Mouse (Mus musculus) heart, embryonic 12.5 days (tissue): ENCODE results near the gene Apoe. TPM values are rescaled to one million over a fixed set of nuclear protein-coding genes. Genes with fewer than 3 reads are reported as not detected.

Experiments
- ATAC-seq: fragments of 200-750 bp; cut with Nextera tagmentation; 2 replicates; pipeline ENCODE4 v1.8.0; 2017; ENCODE audit warnings: moderate TSS enrichment, moderate library complexity; ENCODE audit not compliant: insufficient number of reproducible peaks, low FRiP score
- H3K27ac ChIP-seq: fragments of 300-500 bp; sonication (generic); 2 replicates; pipeline ENCODE4 v1.5.1; 2016; ENCODE audit warnings: mild to moderate bottlenecking, moderate library complexity; ENCODE audit not compliant: poor library complexity, severe bottlenecking
- H3K27me3 ChIP-seq: fragments of 300-500 bp; sonication (generic); replicated peaks from 2 replicates; pipeline ENCODE4 v1.6.1; 2016; ENCODE audit warnings: mild to moderate bottlenecking, moderate library complexity
- H3K36me3 ChIP-seq: fragments of 300-500 bp; sonication (generic); 2 replicates; pipeline ENCODE4 v1.6.1; 2016; ENCODE audit warnings: mild to moderate bottlenecking, moderate library complexity
- H3K4me1 ChIP-seq: fragments of 300-500 bp; sonication (generic); replicated peaks from 2 replicates; pipeline ENCODE4 v1.6.1; 2016; ENCODE audit warnings: mild to moderate bottlenecking
- H3K4me2 ChIP-seq: fragments of 300-500 bp; sonication (generic); 2 replicates; pipeline ENCODE4 v1.6.1; 2016; ENCODE audit warnings: mild to moderate bottlenecking, moderate library complexity
- H3K4me3 ChIP-seq: fragments of 300-500 bp; sonication (generic); 2 replicates; pipeline ENCODE4 v1.5.1; 2016; ENCODE audit warnings: mild to moderate bottlenecking
- H3K9ac ChIP-seq: fragments of 300-500 bp; sonication (generic); 2 replicates; pipeline ENCODE4 v1.6.1; 2016; ENCODE audit warnings: mild to moderate bottlenecking, moderate library complexity
- H3K9me3 ChIP-seq: fragments of 300-500 bp; sonication (generic); replicated peaks from 2 replicates; pipeline ENCODE4 v1.6.1; 2016; ENCODE audit warnings: mild to moderate bottlenecking, moderate library complexity
- WGBS: fragments of 180-500 bp; shearing (Covaris S2); methylation state at CpG from one replicate; pipeline ENCODE4 v1.1.7; 2016; 5-methylcytosine and 5-hydroxymethylcytosine counted together
- polyA plus RNA-seq: library from polyadenylated mRNA; unstranded; fragments of >200 nt; fragmentation: Nextera tagmentation; extraction: Ambion mirVana; gene quantifications from 2 replicates; pipeline ENCODE4 v1.2.1, GENCODE M21; 2016

The Apoe gene
- polyA plus RNA-seq, 1 experiment from 2014 or later, result 400 TPM

GRCm38 (mm10) chr7:19677872-19678271 lies 21.1 kb downstream of the Apoe start, which contains the start of gene Apoc2:
Apoc2 (minus strand) TSS chr7:19677941.
- Histone ChIP-seq H3K27ac (no peak within 1 kb of the TSS), H3K27me3 (no peaks in the 10 kb centered on the region)
- 50% methylated on average over 8 of the region's 8 CpGs for WGBS

GRCm38 (mm10) chr7:19676662-19677061 lies 22.3 kb downstream of the Apoe start:
- Histone ChIP-seq H3K4me3 (no peak overlapping the region), H3K4me1 (peaks cover 6% of the 10 kb centered on the region), H3K36me3 (no peaks in the 10 kb centered on the region), H3K27me3 (no peaks in the 10 kb centered on the region), H3K9ac (no peak overlapping the region), H3K4me2 (no peak overlapping the region), H3K27ac (no peak overlapping the region), H3K9me3 (no peaks in the 10 kb centered on the region)
- 59% methylated on average over 1 of the region's 1 CpGs for WGBS
- no peak for ATAC-seq

More at GRCm38 (mm10) chr7:19677872-19678271, 21.1 kb downstream of the Apoe start, which contains the start of gene Apoc2:
- Histone ChIP-seq H3K9me3 (no peaks in the 10 kb centered on the region), H3K4me3 (no peak within 1 kb of the TSS), H3K9ac (no peak within 1 kb of the TSS; the same call in 1 of the 2 replicates), H3K4me1 (peaks cover 7% of the 10 kb centered on the region), H3K36me3 (no peaks in the 10 kb centered on the region), H3K4me2 (no peak within 1 kb of the TSS)
- no peak for ATAC-seq

GRCm38 (mm10) chr7:19675824-19676223 lies 23.2 kb downstream of the Apoe start:
- no peak overlapping the region for H3K27ac ChIP-seq
- H3K4me1 ChIP-seq, result no peaks in the 10 kb centered on the region; the same call in 1 of the 2 replicates
- 81% methylated on average over 10 of the region's 10 CpGs for WGBS
- H3K9me3 ChIP-seq, result no peaks in the 10 kb centered on the region
- H3K27me3 ChIP-seq, result no peaks in the 10 kb centered on the region
- no peaks in the 10 kb centered on the region for H3K36me3 ChIP-seq
- H3K4me3 ChIP-seq, result no peak overlapping the region
- no peak overlapping the region for H3K9ac ChIP-seq
- H3K4me2 ChIP-seq, result no peak overlapping the region
- ATAC-seq, result no peak

- H3K9ac ChIP-seq, result no peak overlapping the region
- no peaks in the 10 kb centered on the region for H3K36me3 ChIP-seq
- H3K27ac ChIP-seq, result no peak overlapping the region
- H3K4me3 ChIP-seq, result no peak overlapping the region
- peaks cover 5% of the 10 kb centered on the region for H3K4me1 ChIP-seq
- no peaks in the 10 kb centered on the region for H3K9me3 ChIP-seq
- no peak for ATAC-seq
- no peaks in the 10 kb centered on the region for H3K27me3 ChIP-seq
- no peak overlapping the region for H3K4me2 ChIP-seq
- 57% methylated on average over 14 of the region's 14 CpGs for WGBS
These were observed 25.8 kb downstream of the Apoe start for GRCm38 (mm10) chr7:19673083-19673699.

- Histone ChIP-seq H3K36me3 (no peaks in the 10 kb centered on the region), H3K27me3 (no peaks in the 10 kb centered on the region), H3K9me3 (no peaks in the 10 kb centered on the region), H3K4me3 (no peak overlapping the region), H3K27ac (no peak overlapping the region), H3K4me1 (peaks cover 5% of the 10 kb centered on the region), H3K4me2 (no peak overlapping the region), H3K9ac (no peak overlapping the region)
- ATAC-seq, result no peak
- WGBS, result 64% methylated on average over 10 of the region's 10 CpGs
These were observed 27.5 kb downstream of the Apoe start for GRCm38 (mm10) chr7:19671511-19671910.

- Histone ChIP-seq H3K36me3 (no peaks in the 10 kb centered on the region), H3K4me2 (peak overlapping the region; percentile 51), H3K4me3 (0 out of 2 replicates have a peak overlapping the region, but pooled peaks have one; percentile 1), H3K27me3 (no peaks in the 10 kb centered on the region), H3K9me3 (no peaks in the 10 kb centered on the region), H3K9ac (no peak overlapping the region; the same call in 1 of the 2 replicates), H3K4me1 (peaks cover 11% of the 10 kb centered on the region), H3K27ac (peak overlapping the region; percentile 59; the same call in 1 of the 2 replicates)
- ATAC-seq, result peak; percentile 60
- 7% methylated on average over 10 of the region's 10 CpGs for WGBS
These were observed 29.9 kb downstream of the Apoe start for GRCm38 (mm10) chr7:19668947-19669721.

GRCm38 (mm10) chr7:19667434-19667833 lies 31.6 kb downstream of the Apoe start:
- H3K4me3 ChIP-seq, result no peak overlapping the region
- no peaks in the 10 kb centered on the region for H3K9me3 ChIP-seq
- no peaks in the 10 kb centered on the region for H3K27me3 ChIP-seq
- peaks cover 27% of the 10 kb centered on the region for H3K4me1 ChIP-seq
- H3K27ac ChIP-seq, result no peak overlapping the region
- no peak overlapping the region for H3K9ac ChIP-seq
- no peak overlapping the region for H3K4me2 ChIP-seq
- 64% methylated on average over 2 of the region's 2 CpGs for WGBS
- H3K36me3 ChIP-seq, result peaks cover under 1% of the 10 kb centered on the region; the same call in 1 of the 2 replicates
- ATAC-seq, result no peak

GRCm38 (mm10) chr7:19666750-19667149 lies 32.2 kb downstream of the Apoe start:
- Histone ChIP-seq H3K27me3 (no peaks in the 10 kb centered on the region), H3K9ac (no peak overlapping the region), H3K27ac (no peak overlapping the region), H3K4me2 (no peak overlapping the region), H3K4me1 (peaks cover 34% of the 10 kb centered on the region), H3K9me3 (no peaks in the 10 kb centered on the region), H3K36me3 (peaks cover 7% of the 10 kb centered on the region; the same call in 1 of the 2 replicates), H3K4me3 (no peak overlapping the region)
- ATAC-seq, result no peak
- 61% methylated on average over 3 of the region's 3 CpGs for WGBS

GRCm38 (mm10) chr7:19664955-19665841 lies 33.8 kb downstream of the Apoe start, which contains the start of gene Clptm1:
Clptm1 (minus strand) TSS chr7:19665033.
- under 1% methylated on average over 60 of the region's 63 CpGs for WGBS
- Histone ChIP-seq H3K9ac (peak within 1 kb of the TSS; percentile 98), H3K4me2 (peak within 1 kb of the TSS; percentile 92), H3K27ac (peak within 1 kb of the TSS; percentile 91), H3K4me3 (peak within 1 kb of the TSS; percentile 89), H3K36me3 (peaks cover 9% of the 10 kb centered on the region; the same call in 1 of the 2 replicates), H3K9me3 (no peaks in the 10 kb centered on the region), H3K27me3 (no peaks in the 10 kb centered on the region), H3K4me1 (peaks cover 34% of the 10 kb centered on the region)
- ATAC-seq, result peak; percentile 93

GRCm38 (mm10) chr7:19664455-19664954 lies 34.5 kb downstream of the Apoe start:
- peak overlapping the region; percentile 89 for H3K4me3 ChIP-seq
- under 1% methylated on average over 37 of the region's 37 CpGs for WGBS
- ATAC-seq, result peak; percentile 27
- no peaks in the 10 kb centered on the region for H3K9me3 ChIP-seq
- H3K27ac ChIP-seq, result peak overlapping the region; percentile 46
- H3K9ac ChIP-seq, result peak overlapping the region; percentile 98
- H3K36me3 ChIP-seq, result peaks cover 14% of the 10 kb centered on the region; the same call in 1 of the 2 replicates
- H3K4me2 ChIP-seq, result peak overlapping the region; percentile 92
- H3K4me1 ChIP-seq, result peaks cover 34% of the 10 kb centered on the region
- no peaks in the 10 kb centered on the region for H3K27me3 ChIP-seq
